Mouse (Mus musculus): ENCODE measurements around the gene Cuedc2.

Cuedc2 gene

DNA sequence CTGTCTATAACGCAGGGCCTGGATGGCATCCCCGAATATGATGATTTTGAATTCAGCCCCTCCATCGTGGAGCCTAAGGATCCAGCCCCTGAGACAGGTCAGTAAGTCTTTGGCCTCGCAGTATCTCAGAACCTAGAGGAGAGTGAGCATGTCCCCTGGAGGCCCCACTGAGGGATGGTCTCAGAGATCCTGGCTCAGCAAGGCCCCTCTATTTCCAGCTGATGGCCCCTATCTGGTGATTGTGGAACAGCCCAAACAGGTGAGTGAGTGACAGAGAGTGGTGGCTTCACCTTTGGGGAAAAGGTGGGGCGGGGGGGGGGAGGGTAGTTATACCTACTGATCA lies 32.3 kb downstream of the Cuedc2 start:
- no peak for DNase-seq

DNA sequence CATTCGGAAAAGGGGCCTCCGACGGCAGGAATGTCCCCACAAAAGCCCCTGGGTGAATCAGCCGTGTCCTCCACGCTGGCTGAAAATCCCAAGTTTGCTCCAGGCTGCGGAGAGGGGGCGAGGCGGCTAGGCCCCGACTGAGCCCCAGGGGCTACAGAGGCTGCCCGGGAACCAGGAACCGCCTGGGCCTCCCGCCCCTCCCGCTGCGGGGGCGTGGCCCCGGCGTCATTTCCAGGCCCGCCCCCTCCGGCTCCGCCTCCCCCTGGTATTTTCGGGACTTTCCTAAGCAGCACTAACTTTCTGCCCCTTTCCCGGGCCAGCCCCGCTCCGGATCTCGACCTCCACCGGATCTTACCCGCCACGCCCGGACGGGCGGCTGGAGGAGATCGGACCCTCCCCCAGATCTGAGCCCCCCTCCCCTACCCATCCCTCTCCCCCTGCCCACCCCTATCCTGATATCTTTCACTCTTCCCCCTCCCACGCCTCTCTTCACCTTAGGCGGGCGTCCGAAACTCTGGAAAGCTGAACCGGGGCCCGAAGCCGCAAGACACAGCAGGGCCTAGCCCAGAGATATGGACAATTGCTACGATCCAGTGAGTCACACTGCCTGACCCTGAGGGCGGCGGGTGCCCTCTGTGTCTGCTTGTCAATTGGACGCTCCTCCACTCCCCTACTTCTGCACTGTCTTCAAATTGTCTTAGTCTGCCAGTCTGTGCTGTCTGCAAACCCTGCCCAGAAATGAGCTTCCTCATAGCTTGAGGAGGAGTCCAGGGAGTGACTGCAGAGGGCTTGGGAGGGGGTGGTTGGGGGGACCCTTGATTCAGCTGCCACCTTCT lies 32.9 kb downstream of the Cuedc2 start:
- DNase-seq: peak; percentile 94

DNA sequence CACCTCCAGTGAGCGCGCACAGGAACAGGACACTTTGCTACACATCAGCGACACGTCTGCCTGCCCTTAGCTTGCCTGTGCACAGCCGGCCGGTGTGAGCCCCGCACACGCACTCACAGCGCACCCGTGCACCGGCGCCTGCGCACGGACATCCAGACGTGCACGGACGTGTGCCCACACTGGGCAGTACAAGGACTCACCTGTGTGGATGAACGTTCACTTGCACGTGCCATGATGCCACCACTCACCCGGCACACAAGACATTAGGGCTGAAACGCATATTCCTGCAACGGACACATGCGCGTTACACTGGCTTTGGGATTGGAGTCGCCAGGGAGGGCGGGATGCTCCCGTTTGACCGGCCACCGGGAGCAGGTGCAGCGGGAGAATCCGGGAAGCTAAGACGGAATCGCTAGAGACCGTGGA lies 33.6 kb downstream of the Cuedc2 start:
- no peak for DNase-seq

DNA sequence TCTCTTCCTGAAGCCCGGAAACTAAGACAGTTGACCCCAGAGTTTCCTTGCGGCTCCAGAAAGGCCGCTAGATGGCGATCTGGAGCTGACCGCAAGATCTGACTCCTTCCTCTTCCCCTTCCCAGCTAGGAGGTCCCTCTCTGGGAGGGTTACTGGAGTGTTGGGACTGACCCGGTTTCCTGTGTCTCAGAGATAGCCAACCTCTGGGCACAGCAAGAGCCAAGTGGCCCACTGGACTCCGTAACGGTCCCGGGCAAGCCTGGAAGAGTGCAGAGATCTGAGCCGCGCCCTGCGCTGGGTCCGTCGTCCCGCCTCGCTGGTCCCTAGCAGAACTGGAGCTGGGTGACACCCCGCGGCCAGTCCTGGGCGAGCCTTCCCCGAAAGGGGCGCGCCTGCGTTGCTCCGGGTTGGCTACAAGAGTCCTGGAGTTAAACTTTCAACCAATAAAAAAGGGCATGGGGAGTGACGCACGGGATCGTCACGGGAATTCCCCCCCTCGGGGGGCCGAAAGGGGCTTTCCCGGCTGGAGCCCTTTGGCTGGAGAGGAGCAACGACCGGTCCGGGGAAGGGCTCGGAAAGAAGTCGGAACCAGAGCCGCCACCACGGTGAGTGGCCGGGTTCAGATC lies 34.2 kb downstream of the Cuedc2 start, which contains the start of gene Nfkb2:
Gene Nfkb2 (plus strand): TSS at position 105 of the 626 bp plus-strand sequence.
- peak; percentile 85 for DNase-seq

DNA sequence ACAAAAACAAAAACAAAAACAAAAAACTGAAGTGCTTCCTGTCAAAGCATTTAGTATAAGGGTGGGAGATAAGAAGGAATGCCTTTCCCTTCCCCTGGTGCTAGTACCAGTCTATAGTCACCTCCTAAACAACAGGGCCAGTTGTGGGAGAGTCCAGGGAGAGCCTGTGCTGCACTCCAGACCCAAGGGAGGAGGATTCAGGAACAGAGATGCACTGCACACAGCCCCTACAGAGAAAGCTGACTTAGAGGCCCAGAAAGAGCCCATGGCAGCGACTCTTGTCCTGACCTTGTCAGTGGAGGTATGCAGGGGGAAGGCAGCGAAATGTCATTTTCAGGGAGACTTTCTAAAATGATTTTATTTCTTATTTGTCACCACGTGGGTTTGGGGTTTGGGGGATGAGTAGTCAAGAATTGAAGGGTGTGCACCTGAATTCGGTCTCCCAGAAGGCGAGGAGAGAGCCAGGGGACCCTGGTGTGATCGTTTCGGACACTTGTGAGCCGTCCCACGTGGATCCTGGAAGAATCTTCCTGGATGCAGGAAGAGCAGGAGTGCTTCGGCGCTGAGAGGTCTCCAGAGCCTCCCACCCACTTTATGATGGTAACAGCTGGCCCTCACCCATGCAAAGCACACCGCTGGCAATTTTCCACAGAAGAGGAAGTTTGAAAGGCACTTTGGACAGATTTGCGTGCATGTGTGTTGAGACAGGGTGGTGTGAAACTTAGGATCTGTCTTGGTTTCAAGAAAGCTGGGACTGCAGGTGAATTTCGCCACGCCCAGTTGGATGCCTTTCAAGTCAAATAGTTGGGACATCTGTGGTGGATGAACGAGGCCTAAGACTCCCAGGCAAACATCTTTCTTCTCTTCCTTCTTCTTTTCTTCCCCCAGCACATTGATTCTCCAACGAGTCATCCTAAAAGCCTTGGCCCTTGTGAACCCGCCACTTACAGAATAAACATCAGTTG lies 35.0 kb downstream of the Cuedc2 start:
- DNase-seq: peak; percentile 8

DNA sequence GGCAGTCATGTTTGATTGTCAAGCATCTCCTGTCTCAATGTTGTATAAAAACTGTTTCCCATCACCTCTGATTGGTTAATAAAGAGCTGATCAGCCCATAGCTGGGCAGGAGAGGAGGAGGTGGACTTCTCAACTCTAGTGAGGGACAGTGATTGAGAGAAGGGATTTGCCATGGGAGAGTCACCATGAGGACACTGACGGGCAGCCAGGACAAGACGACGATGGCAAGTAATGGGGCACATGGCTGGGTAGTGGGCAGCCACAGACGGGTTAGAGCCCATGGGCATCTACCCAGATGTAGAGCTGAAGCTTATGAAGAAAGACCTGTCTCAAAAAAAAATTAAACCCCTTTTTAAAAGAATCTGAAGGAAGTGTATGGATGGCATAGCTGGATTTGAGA lies 36.0 kb downstream of the Cuedc2 start:
- no peak for DNase-seq

DNA sequence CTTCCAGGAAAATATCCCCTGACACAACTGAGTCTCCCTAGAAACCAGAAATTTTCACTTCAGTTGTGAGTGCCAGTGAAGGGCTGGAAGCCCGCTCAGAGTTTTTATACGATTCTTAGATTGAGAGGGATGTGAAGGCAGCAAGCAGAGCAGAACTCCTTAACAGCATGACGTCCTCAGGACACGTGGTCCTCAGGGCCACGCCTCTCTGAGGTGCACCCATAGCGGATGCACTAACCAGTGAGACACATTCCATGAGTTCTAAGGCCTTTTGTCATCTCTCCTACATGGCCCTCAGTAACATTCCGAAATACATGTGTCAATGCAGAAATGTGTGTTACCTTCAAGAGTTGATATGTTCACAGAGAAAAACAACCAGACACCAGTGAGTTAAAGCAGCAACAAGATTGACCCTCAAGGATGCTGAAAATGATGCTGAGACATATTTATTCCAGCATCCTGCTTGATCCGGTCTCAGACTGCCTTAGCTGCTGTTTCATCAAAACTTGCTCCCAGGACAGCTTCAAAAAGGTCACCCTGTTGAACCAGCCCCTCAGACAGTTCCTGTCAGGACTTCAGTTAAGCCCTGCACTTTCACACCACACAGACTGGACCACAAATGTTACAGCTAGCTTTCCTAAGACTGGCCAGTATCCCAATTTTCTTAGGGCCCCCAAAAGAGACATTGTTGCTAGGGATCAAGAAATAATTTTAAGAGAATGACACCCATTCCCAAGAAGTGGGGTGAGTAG lies 38.0 kb downstream of the Cuedc2 start:
- DNase-seq: no peak

DNA sequence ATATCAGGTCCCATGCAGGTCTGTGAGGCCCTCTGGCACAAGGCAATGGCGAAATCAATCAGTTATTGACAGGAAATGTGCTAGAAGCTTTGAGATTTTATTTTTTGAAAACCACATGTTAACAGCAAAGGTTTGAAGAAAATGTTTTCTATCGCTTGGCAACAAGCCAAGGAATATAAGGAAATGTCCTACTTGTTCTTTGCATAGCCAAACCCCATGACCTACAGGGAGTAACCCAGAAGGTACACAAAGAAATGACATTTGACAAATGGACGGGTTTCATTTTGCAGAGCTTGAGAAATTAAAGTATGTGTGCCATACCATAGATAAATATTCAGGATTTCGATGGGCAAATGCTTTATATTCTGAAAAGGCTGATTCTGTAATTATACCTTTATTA lies 41.6 kb downstream of the Cuedc2 start:
- DNase-seq: no peak

DNA sequence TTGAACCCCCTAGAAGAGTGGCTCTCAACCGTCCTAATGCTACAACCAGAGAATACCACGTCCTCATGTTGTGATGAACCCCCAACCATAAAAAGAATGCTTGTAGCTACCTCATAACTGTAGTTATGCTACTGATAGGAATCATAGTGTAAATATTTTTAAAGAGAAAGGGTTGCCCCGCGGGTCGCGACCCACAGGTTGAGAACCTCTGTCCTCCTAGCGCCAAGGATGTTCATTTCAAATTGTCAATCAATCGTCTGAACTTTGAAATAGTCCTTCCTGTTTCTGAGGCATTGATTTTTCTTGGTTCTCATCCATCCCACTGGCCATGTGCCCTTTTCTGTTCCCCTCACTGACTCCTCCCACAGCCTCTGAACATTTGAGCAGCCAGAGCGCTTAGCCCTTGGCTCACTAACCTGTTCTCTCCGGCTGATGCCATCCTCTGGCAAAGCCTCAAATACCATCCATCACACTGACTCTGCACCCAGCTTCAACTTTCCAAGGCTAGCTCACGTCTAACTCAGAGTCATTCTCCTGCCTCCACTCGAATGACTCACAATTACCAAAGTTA lies 47.9 kb downstream of the Cuedc2 start:
- no peak for DNase-seq

DNA sequence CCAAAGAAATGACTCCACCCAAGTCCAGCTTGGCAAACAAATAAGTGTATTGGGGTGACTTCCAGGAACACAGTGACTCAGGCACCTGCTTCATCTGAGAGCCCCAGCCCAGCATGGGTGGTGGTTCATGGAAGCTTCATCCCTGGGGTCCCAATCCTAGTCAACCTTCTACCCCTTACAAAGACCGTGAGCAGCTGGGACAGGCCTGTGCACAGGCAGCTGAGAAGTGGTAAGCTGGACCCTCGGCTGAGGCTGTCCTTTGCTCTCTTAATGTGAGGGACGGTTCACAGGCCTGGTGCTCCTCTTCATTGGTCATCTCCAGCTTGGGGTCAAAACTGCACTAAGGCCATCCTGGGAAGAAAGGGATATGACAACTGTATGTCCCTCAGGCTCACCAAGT lies 50.9 kb downstream of the Cuedc2 start:
- DNase-seq: no peak

DNA sequence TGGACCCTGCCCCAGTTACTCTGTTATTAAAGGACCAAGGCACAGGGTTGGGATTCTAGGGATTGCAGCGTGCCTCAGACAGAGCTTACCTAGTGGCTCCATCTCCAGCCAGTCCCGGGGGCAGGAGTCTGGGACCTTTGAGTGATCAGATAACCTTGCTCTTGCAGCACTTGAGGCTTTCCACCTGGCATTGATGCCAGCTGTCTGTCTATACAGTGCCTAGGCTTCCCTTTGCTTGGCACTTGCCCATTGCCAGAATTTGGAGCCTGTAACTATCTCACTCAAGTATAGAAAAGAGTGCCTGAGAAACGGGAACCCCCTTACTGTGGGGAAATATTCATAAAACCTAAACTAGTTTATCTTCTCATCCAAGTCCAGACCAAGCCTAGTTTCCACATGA lies 51.6 kb downstream of the Cuedc2 start:
- no peak for DNase-seq

DNA sequence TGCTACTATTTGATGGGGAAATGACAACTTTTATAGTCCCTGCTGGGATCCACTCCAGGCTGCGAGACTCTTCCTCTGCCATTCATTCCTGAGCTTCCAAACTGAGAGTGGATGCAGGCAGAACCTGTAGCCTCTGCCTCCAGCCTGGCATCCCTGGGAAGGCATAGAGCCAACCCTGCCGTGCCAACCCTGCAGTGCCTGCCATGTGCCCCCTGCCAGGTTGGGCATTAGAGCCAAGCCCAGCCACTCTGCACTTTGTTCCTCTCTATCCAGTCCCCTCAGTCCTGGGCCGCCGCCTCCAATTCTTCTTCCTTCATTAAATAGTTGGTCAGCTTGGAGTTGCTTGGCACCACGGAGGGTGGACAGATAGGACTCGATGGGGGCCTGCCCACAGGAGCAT lies 52.5 kb downstream of the Cuedc2 start:
- DNase-seq: no peak

DNA sequence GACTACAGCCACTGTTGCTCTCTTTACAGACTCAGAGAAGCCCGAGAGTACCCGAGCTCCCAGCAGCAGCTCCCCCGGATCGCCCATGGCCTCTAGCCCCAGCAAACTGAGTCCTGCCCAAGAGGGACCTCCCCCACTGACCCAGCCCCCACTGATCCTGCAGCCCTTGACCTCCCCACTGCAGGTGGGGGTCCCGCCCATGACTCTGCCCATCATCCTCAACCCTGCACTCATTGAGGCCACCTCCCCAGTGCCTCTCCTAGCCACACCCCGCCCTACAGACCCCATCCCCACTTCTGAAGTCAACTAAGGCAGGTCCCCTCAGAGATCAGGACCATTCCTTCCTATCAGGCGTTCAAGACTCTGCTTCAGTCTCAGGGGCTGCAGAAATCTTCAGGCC lies 52.9 kb downstream of the Cuedc2 start:
- DNase-seq: no peak

DNA sequence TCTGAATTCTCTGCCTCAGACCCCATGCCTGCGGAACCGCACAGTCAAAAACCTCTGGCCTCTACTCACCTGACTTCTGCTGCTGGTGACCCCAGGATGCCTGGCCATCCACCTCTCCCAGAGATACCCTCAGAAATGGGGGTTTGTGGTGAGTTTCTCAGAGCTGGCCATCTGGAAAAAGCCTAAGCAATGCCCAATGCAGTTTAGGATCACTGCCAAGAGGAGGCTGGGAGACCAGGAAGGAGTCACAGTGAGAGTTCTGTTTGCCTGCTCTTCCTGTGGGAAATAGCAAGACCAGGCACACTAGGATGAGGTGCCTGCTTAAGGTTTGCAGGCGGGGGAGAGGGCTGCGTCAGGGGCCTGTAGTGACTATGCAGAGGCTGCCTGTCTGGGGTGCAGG lies 53.8 kb downstream of the Cuedc2 start:
- DNase-seq: no peak

DNA sequence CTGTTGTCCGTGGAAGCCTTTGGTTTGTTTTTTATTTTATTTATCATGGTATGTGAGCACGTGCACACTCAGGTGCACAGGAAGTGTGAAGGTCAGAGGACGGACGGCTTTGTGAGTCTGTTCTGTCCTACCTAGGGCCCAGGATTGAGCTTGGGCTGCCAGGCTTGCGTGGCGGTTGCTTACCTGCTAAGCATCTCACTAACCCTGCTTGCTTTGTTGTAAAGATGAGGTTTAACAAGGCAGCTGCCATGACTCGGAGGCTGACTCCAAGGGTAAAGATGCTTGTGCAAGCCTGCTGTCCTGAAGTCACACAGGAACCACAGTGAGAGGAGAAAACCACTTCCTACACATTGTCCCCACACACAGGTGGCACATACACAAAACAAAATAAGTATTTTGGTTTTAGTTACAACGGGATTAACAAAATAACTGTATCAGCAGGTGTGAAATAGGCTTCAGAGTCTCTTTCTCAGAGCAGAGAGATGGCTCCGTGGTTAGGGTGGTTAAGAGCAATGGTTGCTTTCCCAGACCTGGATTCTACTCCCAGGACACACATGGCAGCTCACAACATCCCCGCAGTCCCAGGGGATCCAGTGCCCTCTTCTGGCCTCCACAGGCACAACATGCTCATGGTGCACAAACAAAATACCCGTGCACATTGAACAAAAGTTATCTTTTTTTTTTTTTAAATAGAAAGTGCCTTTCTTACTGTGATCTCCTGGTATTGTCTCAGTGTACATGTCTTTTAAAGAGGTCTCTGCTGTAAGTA lies 56.2 kb downstream of the Cuedc2 start:
- DNase-seq: peak; percentile 65
